In the genomic region with DNA sequence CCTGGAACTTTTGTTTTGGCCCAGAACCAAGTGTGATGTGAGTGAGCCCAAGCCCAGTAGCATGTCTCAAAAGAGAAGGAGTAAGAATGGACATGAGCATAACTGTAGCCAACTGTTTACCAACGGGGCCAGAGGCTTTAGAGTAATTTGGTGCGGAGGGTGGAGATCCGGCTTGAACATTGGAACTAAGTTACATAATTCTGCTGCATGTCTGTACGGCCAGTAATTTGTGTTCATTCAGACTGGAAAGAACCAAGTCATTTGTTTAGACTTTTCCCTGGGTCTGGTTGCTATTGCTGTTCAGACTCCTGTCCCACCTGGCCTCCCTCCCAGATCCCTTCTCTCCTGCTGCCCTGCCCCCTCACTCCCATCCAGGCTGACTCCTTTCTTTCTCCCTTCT, we compare ENCODE assay signal across 11 mouse cellular contexts. TPM values are rescaled to one million over a fixed set of nuclear protein-coding genes. Genes with fewer than 3 reads are reported as not detected.
DNase-seq lines count a peak whose midpoint lies in the region; ATAC-seq lines count a peak whose summit lies in the region.
"Had no signal": no experiment of that assay in that cellular context is flagged by ENCODE, and none has a peak within 500 bp of the region (broad histone marks: within the 10 kb centered on the region; RNA-seq: fewer than 3 reads in every experiment).

No protein-coding gene starts in this region.

- H3K36me3 ChIP-seq in kidney, embryonic 14.5 days (ENCODE audit: control insufficient read depth, insufficient read depth, low read length), result no peaks in the 10 kb centered on the region
- H3K36me3 ChIP-seq in lung, embryonic 16.5 days (ENCODE audit: control insufficient read depth, insufficient read depth, low read length), result no peaks in the 10 kb centered on the region
- H3K36me3 ChIP-seq: liver, embryonic 15.5 days had no signal

- no peaks in the 10 kb centered on the region for H3K9me3 ChIP-seq in kidney, embryonic 14.5 days (ENCODE audit: control insufficient read depth, low read length)
- H3K9me3 ChIP-seq in lung, embryonic 16.5 days (ENCODE audit: control insufficient read depth, low read length), result no peaks in the 10 kb centered on the region
- H3K9me3 ChIP-seq: liver, embryonic 15.5 days had no signal

- no peaks in the 10 kb centered on the region for H3K27me3 ChIP-seq in kidney, embryonic 14.5 days (ENCODE audit: control insufficient read depth, insufficient read depth, low read length)
- H3K27me3 ChIP-seq in lung, embryonic 16.5 days (ENCODE audit: control insufficient read depth, insufficient read depth, low read depth, low read length), result no peaks in the 10 kb centered on the region
- H3K27me3 ChIP-seq: liver, embryonic 15.5 days had no signal

- DNase-seq in adrenal gland, postnatal 14 days, result peak; percentile 16
- no peak for DNase-seq in adrenal gland, adult 8-10 months
- peak; percentile 2 for DNase-seq in kidney, adult 8-10 months
- peak; percentile 75 for DNase-seq in fibroblast of lung, adult 2 months (ENCODE audit: low read depth)
- no peak for DNase-seq in MN1 (ENCODE audit: low spot score)
- no peak for DNase-seq in spleen, postnatal 14 days (ENCODE audit: low spot score in 2 of 2)
- DNase-seq: cerebellum, adult 18-20 months had no signal

- H3K4me3 ChIP-seq in kidney, embryonic 14.5 days (ENCODE audit: low read length), result no peak overlapping the region
- no peak overlapping the region for H3K4me3 ChIP-seq in lung, embryonic 16.5 days (ENCODE audit: low read length)
- H3K4me3 ChIP-seq: liver, embryonic 15.5 days had no signal

- 75% methylated on average over 4 of the region's 4 CpGs for WGBS in kidney, embryonic 14.5 days
- 47% methylated on average over 4 of the region's 4 CpGs for WGBS in lung, embryonic 16.5 days

- H3K4me2 ChIP-seq in kidney, embryonic 14.5 days (replicated peaks; ENCODE audit: low read depth, low read length), result no peak overlapping the region
- no peak overlapping the region for H3K4me2 ChIP-seq in lung, embryonic 16.5 days (ENCODE audit: low read depth, low read length)
- H3K4me2 ChIP-seq: liver, embryonic 15.5 days had no signal

- no peak overlapping the region for H3K9ac ChIP-seq in kidney, embryonic 14.5 days (ENCODE audit: low read depth, low read length)
- no peak overlapping the region for H3K9ac ChIP-seq in lung, embryonic 16.5 days (ENCODE audit: low read length)
- H3K9ac ChIP-seq: liver, embryonic 15.5 days had no signal

- no peak overlapping the region for H3K27ac ChIP-seq in kidney, embryonic 14.5 days (ENCODE audit: low read depth, low read length)
- H3K27ac ChIP-seq in lung, embryonic 16.5 days (ENCODE audit: low read length), result peak overlapping the region; percentile 58
- H3K27ac ChIP-seq: liver, embryonic 15.5 days had no signal

- no peak for ATAC-seq in kidney, embryonic 14.5 days (ENCODE audit: low FRiP score, low TSS enrichment)
- peak; percentile 85 for ATAC-seq in lung, embryonic 16.5 days (ENCODE audit: low read depth)
- ATAC-seq: intestine, embryonic 16.5 days had no signal

- H3K4me1 ChIP-seq in kidney, embryonic 14.5 days (ENCODE audit: control insufficient read depth, insufficient read depth, low read length), result no peaks in the 10 kb centered on the region
- peaks cover 9% of the 10 kb centered on the region for H3K4me1 ChIP-seq in lung, embryonic 16.5 days (replicated peaks; ENCODE audit: control insufficient read depth, insufficient read depth, low read length)
- H3K4me1 ChIP-seq: liver, embryonic 15.5 days had no signal

RNA-seq across cellular contexts. Expression of a gene that starts 43.3 kb away (rescaled TPM):
- 14.6 and 18.6 TPM in 2 replicates for total RNA-seq in adrenal gland, postnatal 14 days (2021)
- total RNA-seq in adrenal gland, adult 8-10 months (2022), result 10 to 100 TPM; 17.3 to 46.1 (median 32.0) TPM
- 3.0 and 4.5 TPM in 2 replicates for polyA plus RNA-seq in kidney, embryonic 14.5 days (2014; fragmentation: Nextera tagmentation; extraction: Ambion mirVana)
- 6.0 TPM in 2 replicates for polyA plus RNA-seq in lung, embryonic 16.5 days (2015; fragmentation: Nextera tagmentation; extraction: Ambion mirVana)

Comparison
In these comparisons a context has a peak if more than half of its experiments do, and no peak if none do; other contexts are left out.
1. DNase-seq: peak in adrenal gland, postnatal 14 days (single experiment), kidney, adult 8-10 months (2 of 2) and fibroblast of lung, adult 2 months (single experiment); none in adrenal gland, adult 8-10 months (single experiment), MN1 (single experiment) and spleen, postnatal 14 days (0 of 2).